Mouse (Mus musculus) intestine, embryonic 16.5 days (tissue): ENCODE measurements around the gene C2. TPM values are rescaled to one million over a fixed set of nuclear protein-coding genes. Genes with fewer than 3 reads are reported as not detected.

Experiments
- ATAC-seq: fragments of 200-750 bp; cut with Nextera tagmentation; 2 replicates; pipeline ENCODE4 v1.8.0; 2017; ENCODE audit warnings: moderate TSS enrichment, moderate library complexity
- H3K27ac ChIP-seq: fragments of 300-500 bp; sonication (generic); 2 replicates; pipeline ENCODE4 v1.5.1; 2014; ENCODE audit warnings: mild to moderate bottlenecking, low read length
- H3K27me3 ChIP-seq: fragments of 300-500 bp; sonication (generic); replicated peaks from 2 replicates; pipeline ENCODE4 v1.6.1; 2014; ENCODE audit warnings: low read length, control low read depth, mixed read lengths; ENCODE audit not compliant: control insufficient read depth, insufficient read depth
- H3K36me3 ChIP-seq: fragments of 300-500 bp; sonication (generic); 2 replicates; pipeline ENCODE4 v1.6.1; 2014; ENCODE audit warnings: low read length, control low read depth; ENCODE audit not compliant: control insufficient read depth, insufficient read depth
- H3K4me1 ChIP-seq: fragments of 300-500 bp; sonication (generic); 2 replicates; pipeline ENCODE4 v1.6.1; 2014; ENCODE audit warnings: low read length, control low read depth, mixed read lengths; ENCODE audit not compliant: control insufficient read depth, insufficient read depth
- H3K4me2 ChIP-seq: fragments of 300-500 bp; sonication (generic); 2 replicates; pipeline ENCODE4 v1.6.1; 2014; ENCODE audit warnings: low read depth, low read length, control low read depth
- H3K4me3 ChIP-seq: fragments of 300-500 bp; sonication (generic); 2 replicates; pipeline ENCODE4 v1.5.1; 2014; ENCODE audit warnings: mild to moderate bottlenecking, low read length
- H3K9ac ChIP-seq: fragments of 300-500 bp; sonication (generic); 2 replicates; pipeline ENCODE4 v1.6.1; 2014; ENCODE audit warnings: low read depth, low read length
- H3K9me3 ChIP-seq: fragments of 300-500 bp; sonication (generic); 2 replicates; pipeline ENCODE4 v1.6.1; 2016; ENCODE audit warnings: low read length, control low read depth; ENCODE audit not compliant: control insufficient read depth
- WGBS: fragments of 180-500 bp; shearing (Covaris S2); extraction: QIAGEN DNeasy Blood & Tissue Kit; methylation state at CpG from one replicate; pipeline ENCODE4 v1.1.7; 2014; 5-methylcytosine and 5-hydroxymethylcytosine counted together
- polyA plus RNA-seq: library from polyadenylated mRNA; unstranded; fragments of >200 nt; fragmentation: Nextera tagmentation; extraction: Ambion mirVana; gene quantifications from 2 replicates; pipeline ENCODE4 v1.2.1, GENCODE M21; 2015

The C2 gene
- 26.5 and 36.0 TPM in 2 replicates for polyA plus RNA-seq

GRCm38 (mm10) chr17:34898160-34898586, at the start of gene C2, which contains the start of gene Ehmt2:
Gene C2, minus strand, starts transcription at chr17:34898265.
Gene Ehmt2, plus strand, starts transcription at chr17:34898469.
- Histone ChIP-seq H3K36me3 (peaks cover 15% of the 10 kb centered on the region), H3K9ac (peak within 1 kb of the TSS; percentile 99), H3K27ac (peak within 1 kb of the TSS; percentile 94), H3K4me3 (peak within 1 kb of the TSS; percentile 94), H3K4me2 (peak within 1 kb of the TSS; percentile 83), H3K27me3 (no peaks in the 10 kb centered on the region), H3K9me3 (no peaks in the 10 kb centered on the region), H3K4me1 (peaks cover 29% of the 10 kb centered on the region)
- WGBS, result under 1% methylated on average over 22 of the region's 44 CpGs
- ATAC-seq, result peak; percentile 56

- no peaks in the 10 kb centered on the region for H3K27me3 ChIP-seq
- peaks cover 19% of the 10 kb centered on the region for H3K4me1 ChIP-seq
- 24% methylated on average over 8 of the region's 8 CpGs for WGBS
- no peak overlapping the region for H3K9ac ChIP-seq
- H3K4me2 ChIP-seq, result no peak overlapping the region
- H3K27ac ChIP-seq, result no peak overlapping the region
- H3K4me3 ChIP-seq, result no peak overlapping the region
- no peak for ATAC-seq
- peaks cover 7% of the 10 kb centered on the region for H3K36me3 ChIP-seq
- H3K9me3 ChIP-seq, result no peaks in the 10 kb centered on the region
Observed at GRCm38 (mm10) chr17:34947606-34948005, 49.5 kb upstream of the C2 start.

- Histone ChIP-seq H3K9ac (no peak overlapping the region), H3K4me2 (no peak overlapping the region), H3K9me3 (no peaks in the 10 kb centered on the region), H3K4me1 (peaks cover 21% of the 10 kb centered on the region), H3K4me3 (no peak overlapping the region), H3K27ac (no peak overlapping the region), H3K27me3 (no peaks in the 10 kb centered on the region), H3K36me3 (peaks cover 7% of the 10 kb centered on the region)
- ATAC-seq, result no peak
- 82% methylated on average over 5 of the region's 5 CpGs for WGBS
Observed at GRCm38 (mm10) chr17:34946486-34947140, 48.5 kb upstream of the C2 start.

- Histone ChIP-seq H3K4me1 (peaks cover 9% of the 10 kb centered on the region), H3K9ac (no peak overlapping the region), H3K4me3 (no peak overlapping the region), H3K4me2 (no peak overlapping the region), H3K27ac (peak overlapping the region; percentile 88), H3K36me3 (no peaks in the 10 kb centered on the region), H3K9me3 (no peaks in the 10 kb centered on the region), H3K27me3 (no peaks in the 10 kb centered on the region)
- 0 out of 2 replicates have a peak, but pooled peaks have one; percentile 6 for ATAC-seq
Observed at GRCm38 (mm10) chr17:34944362-34944761, 46.3 kb upstream of the C2 start.

GRCm38 (mm10) chr17:34943128-34943815, 45.2 kb upstream of the C2 start:
- 61% methylated on average over 4 of the region's 4 CpGs for WGBS

GRCm38 (mm10) chr17:34941344-34942041, 43.4 kb upstream of the C2 start:
- H3K4me1 ChIP-seq, result peaks cover 9% of the 10 kb centered on the region
- WGBS, result 8% methylated on average over 15 of the region's 15 CpGs
- no peak for ATAC-seq
- no peaks in the 10 kb centered on the region for H3K36me3 ChIP-seq
- H3K4me3 ChIP-seq, result peak overlapping the region; percentile 33
- peak overlapping the region; percentile 63 for H3K9ac ChIP-seq
- no peaks in the 10 kb centered on the region for H3K9me3 ChIP-seq
- peak overlapping the region; percentile 46 for H3K27ac ChIP-seq
- no peaks in the 10 kb centered on the region for H3K27me3 ChIP-seq
- H3K4me2 ChIP-seq, result peak overlapping the region; percentile 38

More at GRCm38 (mm10) chr17:34943128-34943815, 45.2 kb upstream of the C2 start:
- no peaks in the 10 kb centered on the region for H3K36me3 ChIP-seq
- H3K4me2 ChIP-seq, result 0 out of 2 replicates have a peak overlapping the region, but pooled peaks have one; percentile 7
- ATAC-seq, result peak; percentile 66
- no peaks in the 10 kb centered on the region for H3K9me3 ChIP-seq
- 0 out of 2 replicates have a peak overlapping the region, but pooled peaks have one; percentile 44 for H3K9ac ChIP-seq
- peak overlapping the region; percentile 88 for H3K27ac ChIP-seq
- peaks cover 9% of the 10 kb centered on the region for H3K4me1 ChIP-seq
- H3K4me3 ChIP-seq, result no peak overlapping the region
- H3K27me3 ChIP-seq, result no peaks in the 10 kb centered on the region

- Histone ChIP-seq H3K9ac (no peak overlapping the region), H3K27ac (no peak overlapping the region; the same call in 1 of the 2 replicates), H3K4me3 (no peak overlapping the region), H3K4me1 (peaks cover 14% of the 10 kb centered on the region), H3K9me3 (no peaks in the 10 kb centered on the region), H3K27me3 (no peaks in the 10 kb centered on the region), H3K4me2 (no peak overlapping the region), H3K36me3 (peaks cover 9% of the 10 kb centered on the region)
- WGBS, result 81% methylated on average over 6 of the region's 6 CpGs
- peak; percentile 27; the same call in 1 of the 2 replicates for ATAC-seq
Observed at GRCm38 (mm10) chr17:34937960-34938505, 40.0 kb upstream of the C2 start.

- H3K9me3 ChIP-seq, result no peaks in the 10 kb centered on the region
- no peak overlapping the region for H3K27ac ChIP-seq
- ATAC-seq, result no peak
- 48% methylated on average over 8 of the region's 8 CpGs for WGBS
- H3K36me3 ChIP-seq, result peaks cover 13% of the 10 kb centered on the region
- H3K4me3 ChIP-seq, result peak overlapping the region; percentile 15; the same call in 1 of the 2 replicates
- peaks cover 18% of the 10 kb centered on the region for H3K4me1 ChIP-seq
- H3K4me2 ChIP-seq, result peak overlapping the region; percentile 42
- peak overlapping the region; percentile 53 for H3K9ac ChIP-seq
- no peaks in the 10 kb centered on the region for H3K27me3 ChIP-seq
Observed at GRCm38 (mm10) chr17:34934830-34935229, 36.8 kb upstream of the C2 start.

- H3K9me3 ChIP-seq, result no peaks in the 10 kb centered on the region
- peaks cover 13% of the 10 kb centered on the region for H3K36me3 ChIP-seq
- H3K27me3 ChIP-seq, result no peaks in the 10 kb centered on the region
- peak overlapping the region; percentile 15; the same call in 1 of the 2 replicates for H3K4me3 ChIP-seq
- WGBS, result 74% methylated on average over 24 of the region's 24 CpGs
- H3K27ac ChIP-seq, result 0 out of 2 replicates have a peak overlapping the region, but pooled peaks have one; percentile 33
- ATAC-seq, result no peak
- H3K9ac ChIP-seq, result peak overlapping the region; percentile 53
- peak overlapping the region; percentile 42 for H3K4me2 ChIP-seq
- H3K4me1 ChIP-seq, result peaks cover 18% of the 10 kb centered on the region
Observed at GRCm38 (mm10) chr17:34934031-34934430, 36.0 kb upstream of the C2 start.
